Mouse (Mus musculus): ENCODE results near the gene Fsip2. TPM values are rescaled to one million over a fixed set of nuclear protein-coding genes. Genes with fewer than 3 reads are reported as not detected.

The Fsip2 gene
- total RNA-seq (2015; ENCODE audit: low replicate concordance) (not detected in 2 replicates), total RNA-seq (2017; ENCODE audit: low replicate concordance) (not detected in 2 replicates)

DNA sequence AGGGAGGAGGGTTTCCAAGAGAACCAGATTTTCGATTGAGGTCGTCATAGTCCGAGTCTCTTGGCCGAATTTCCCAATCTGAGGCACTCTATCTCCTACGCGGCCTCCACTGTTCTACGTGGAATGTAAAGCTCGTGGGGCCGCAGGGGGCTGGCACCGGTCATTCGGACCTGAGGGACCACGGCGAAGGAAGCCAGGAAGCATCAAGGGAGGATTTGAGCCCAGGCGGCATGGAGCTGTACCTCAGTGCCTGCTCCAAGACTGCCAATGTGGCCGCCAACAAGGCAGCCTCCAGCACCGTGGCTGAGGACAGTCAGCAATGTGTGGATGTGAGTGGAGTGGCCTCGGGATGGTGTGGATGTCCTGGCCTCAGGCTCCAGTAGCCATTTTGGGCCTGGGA lies at the start of gene Fsip2:
Fsip2 (plus strand) TSS at position 163 of the 400 bp plus-strand sequence.
- no peak for ATAC-seq (replicated peaks; ENCODE audit: low FRiP score, poor library complexity, severe bottlenecking)

DNA sequence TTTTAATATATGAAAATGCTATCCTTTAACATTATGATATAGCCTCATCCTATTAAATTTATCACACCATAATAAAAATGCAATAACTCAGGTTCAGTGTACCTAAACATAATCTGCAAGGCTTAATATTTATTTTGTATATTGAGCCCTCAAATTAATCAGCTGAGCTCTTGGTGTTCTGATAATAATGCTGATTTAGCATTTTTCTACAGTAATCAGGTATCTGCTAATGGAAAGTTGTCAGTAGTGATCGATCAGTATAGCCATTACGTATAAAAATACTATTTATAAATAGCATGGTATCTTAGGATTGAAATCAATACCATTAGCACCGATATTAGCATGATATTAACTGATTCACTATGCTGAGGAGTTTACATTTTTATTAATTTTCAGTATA lies 20.0 kb downstream of the Fsip2 start:
- no peak for ATAC-seq (replicated peaks; ENCODE audit: low FRiP score, poor library complexity, severe bottlenecking)

DNA sequence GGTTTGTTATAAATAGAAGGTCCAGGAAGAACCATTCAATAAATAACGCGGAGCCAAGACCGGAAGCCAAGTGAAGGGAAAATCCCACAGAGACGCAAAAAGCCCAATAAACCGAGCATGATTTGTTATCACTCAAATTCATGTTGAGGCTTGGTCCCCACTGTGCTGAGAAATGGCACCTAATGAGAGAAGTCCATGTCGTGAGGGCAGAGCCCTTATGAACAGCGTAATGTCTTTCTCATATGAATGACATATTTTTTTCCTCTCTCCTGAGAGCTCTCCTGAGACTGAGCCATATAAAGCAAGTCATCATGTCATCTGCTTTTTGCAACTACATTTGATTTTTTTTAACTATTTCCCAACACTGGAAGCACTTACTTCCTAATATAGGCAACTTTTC lies 82.4 kb downstream of the Fsip2 start:
- no peak for ATAC-seq (replicated peaks; ENCODE audit: low FRiP score, poor library complexity, severe bottlenecking)

DNA sequence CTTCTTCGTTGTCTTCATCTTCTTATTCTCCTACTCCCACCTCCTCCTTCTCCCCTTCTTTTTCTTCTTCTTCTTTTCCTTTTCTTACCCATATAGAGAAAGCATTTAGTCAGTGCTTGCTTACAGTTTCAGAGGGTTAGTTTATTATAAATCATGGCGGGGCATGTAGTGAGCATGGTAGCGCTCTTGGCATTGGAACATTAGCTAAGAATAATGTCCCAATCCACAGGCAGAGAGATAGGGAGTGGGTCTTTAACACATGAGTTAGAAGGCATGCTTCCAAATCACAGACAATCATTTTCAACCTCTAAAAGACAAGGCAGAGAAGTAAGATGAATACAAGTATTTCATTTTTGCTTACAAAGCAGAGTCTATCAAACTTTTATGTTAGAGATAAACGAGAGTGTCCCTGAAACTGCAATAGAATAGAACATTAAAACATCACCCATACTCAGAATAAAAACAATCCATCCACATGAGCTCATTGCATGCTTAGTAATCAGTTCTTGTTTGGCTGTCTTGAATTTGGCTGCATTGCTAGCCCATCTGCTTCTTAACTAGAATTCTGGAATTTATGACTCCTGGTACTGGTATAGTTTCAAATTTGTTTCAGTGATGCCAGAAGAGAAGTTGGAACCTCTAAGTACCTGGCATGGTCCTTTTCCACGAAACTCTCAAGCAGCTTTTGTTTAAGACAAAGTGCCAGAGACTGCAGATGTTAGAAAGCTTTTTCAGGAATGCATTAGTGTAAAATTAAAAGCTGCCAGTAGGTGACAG lies 109.7 kb downstream of the Fsip2 start:
- ATAC-seq (replicated peaks; ENCODE audit: low FRiP score, poor library complexity, severe bottlenecking): no peak
